23 mouse cellular contexts compared by ENCODE assay signal in genomic region chr4:81462253-81462652, GRCm38 (mm10). TPM values are rescaled to one million over a fixed set of nuclear protein-coding genes. Genes with fewer than 3 reads are reported as not detected.
DNase-seq lines count a peak whose midpoint lies in the region; ATAC-seq and TF ChIP-seq lines count a peak whose summit lies in the region.
"Had no signal": no experiment of that assay in that cellular context is flagged by ENCODE, and none has a peak within 500 bp of the region (broad histone marks: within the 10 kb centered on the region; RNA-seq: fewer than 3 reads in every experiment).

No protein-coding gene starts in this region.

- no peaks in the 10 kb centered on the region for H3K4me1 ChIP-seq in embryonic facial prominence, embryonic 14.5 days (ENCODE audit: control insufficient read depth, insufficient read depth, low read length)
- H3K4me1 ChIP-seq in embryonic facial prominence, embryonic 10.5 days, result no peaks in the 10 kb centered on the region
- H3K4me1 ChIP-seq in limb, embryonic 14.5 days (ENCODE audit: control insufficient read depth, insufficient read depth, low read length), result 0 out of 2 replicates have a peak, but pooled peaks cover 3% of the 10 kb centered on the region
- H3K4me1 ChIP-seq in limb, embryonic 10.5 days, result no peaks in the 10 kb centered on the region
- H3K4me1 ChIP-seq: embryonic facial prominence, embryonic 13.5 days; hindbrain, embryonic 10.5 days; limb, embryonic 15.5 days; megakaryocyte, embryonic 14.5 days; neural tube, embryonic 15.5 days; stomach, embryonic 15.5 days had no signal

- DNase-seq in embryonic facial prominence, embryonic 14.5 days (ENCODE audit: low spot score), result peak; percentile 75
- no peak for DNase-seq in embryonic facial prominence, embryonic 10.5 days (ENCODE audit: low spot score)
- peak; percentile 47 for DNase-seq in limb, embryonic 14.5 days (ENCODE audit: low spot score)
- no peak for DNase-seq in limb, embryonic 10.5 days (ENCODE audit: low spot score)
- DNase-seq in adrenal gland, adult 8-10 months, result peak; percentile 67
- DNase-seq in frontal cortex, postnatal 10 days (ENCODE audit: low spot score in 2 of 2), result no peak
- no peak for DNase-seq in cerebellum, adult 9-10 months
- DNase-seq: cerebellum, adult 2 months; kidney, adult 8-10 months; kidney, postnatal 4 days; liver, postnatal 0 days; lung, postnatal 14 days; retina, postnatal 1 day had no signal

- ATAC-seq in embryonic facial prominence, embryonic 14.5 days (ENCODE audit: low read depth), result no peak
- ATAC-seq in limb, embryonic 14.5 days (ENCODE audit: low FRiP score, low read depth), result no peak
- ATAC-seq: inflammation-experienced regulatory T-cells, adult 6 months; liver, postnatal 0 days had no signal

- no peak overlapping the region for H3K4me3 ChIP-seq in embryonic facial prominence, embryonic 14.5 days (ENCODE audit: low read depth, low read length)
- no peak overlapping the region for H3K4me3 ChIP-seq in embryonic facial prominence, embryonic 10.5 days
- no peak overlapping the region for H3K4me3 ChIP-seq in limb, embryonic 14.5 days (replicated peaks; ENCODE audit: low read length)
- H3K4me3 ChIP-seq in limb, embryonic 10.5 days, result no peak overlapping the region
- H3K4me3 ChIP-seq in myocyte, result no peak overlapping the region
- H3K4me3 ChIP-seq: embryonic facial prominence, embryonic 13.5 days; heart, embryonic 15.5 days; hindbrain, embryonic 10.5 days; limb, embryonic 15.5 days; megakaryocyte, embryonic 14.5 days; neural tube, embryonic 15.5 days; stomach, embryonic 15.5 days had no signal

- no peak overlapping the region for H3K27ac ChIP-seq in embryonic facial prominence, embryonic 14.5 days (replicated peaks; ENCODE audit: low read depth, low read length)
- H3K27ac ChIP-seq in embryonic facial prominence, embryonic 10.5 days (replicated peaks), result no peak overlapping the region
- H3K27ac ChIP-seq in limb, embryonic 14.5 days (replicated peaks; ENCODE audit: low read depth, low read length), result no peak overlapping the region
- H3K27ac ChIP-seq in limb, embryonic 10.5 days, result no peak overlapping the region
- H3K27ac ChIP-seq: embryonic facial prominence, embryonic 13.5 days; heart, embryonic 15.5 days; hindbrain, embryonic 10.5 days; limb, embryonic 15.5 days; neural tube, embryonic 15.5 days; stomach, embryonic 15.5 days had no signal

- H3ac ChIP-seq in myocyte (ENCODE audit: control insufficient read depth, insufficient read length), result no peak overlapping the region

- no peaks in the 10 kb centered on the region for H3K36me3 ChIP-seq in embryonic facial prominence, embryonic 14.5 days (ENCODE audit: control insufficient read depth, insufficient read depth, low read length)
- H3K36me3 ChIP-seq in embryonic facial prominence, embryonic 10.5 days (replicated peaks), result no peaks in the 10 kb centered on the region
- no peaks in the 10 kb centered on the region for H3K36me3 ChIP-seq in limb, embryonic 14.5 days (ENCODE audit: control insufficient read depth, insufficient read depth, low read length)
- no peaks in the 10 kb centered on the region for H3K36me3 ChIP-seq in limb, embryonic 10.5 days
- no peaks in the 10 kb centered on the region for H3K36me3 ChIP-seq in myocyte (ENCODE audit: control insufficient read depth, insufficient read depth)
- H3K36me3 ChIP-seq: embryonic facial prominence, embryonic 13.5 days; heart, embryonic 15.5 days; hindbrain, embryonic 10.5 days; limb, embryonic 15.5 days; neural tube, embryonic 15.5 days; stomach, embryonic 15.5 days had no signal

- TF ChIP-seq POLR2A in limb, embryonic 14.5 days (IDR thresholded peaks at IDR 0.05; ENCODE audit: borderline replicate concordance, extremely low read depth, insufficient read depth, insufficient read length), result no peak
- TF ChIP-seq POLR2A in myocyte (IDR thresholded peaks at IDR 0.05; ENCODE audit: insufficient read length, low read depth), result no peak

- H3K4me2 ChIP-seq in embryonic facial prominence, embryonic 14.5 days (ENCODE audit: low read depth, low read length), result no peak overlapping the region
- no peak overlapping the region for H3K4me2 ChIP-seq in limb, embryonic 14.5 days (replicated peaks; ENCODE audit: low read depth, low read length, severe bottlenecking)
- H3K4me2 ChIP-seq in myocyte (ENCODE audit: low read depth), result peak overlapping the region; percentile 22
- H3K4me2 ChIP-seq: embryonic facial prominence, embryonic 13.5 days; heart, embryonic 15.5 days; limb, embryonic 15.5 days; neural tube, embryonic 15.5 days; stomach, embryonic 15.5 days had no signal

- no peak overlapping the region for H3K9ac ChIP-seq in embryonic facial prominence, embryonic 14.5 days (ENCODE audit: low read depth, low read length)
- H3K9ac ChIP-seq in limb, embryonic 14.5 days (ENCODE audit: low read depth, low read length, severe bottlenecking), result no peak overlapping the region
- H3K9ac ChIP-seq: embryonic facial prominence, embryonic 13.5 days; heart, embryonic 15.5 days; limb, embryonic 15.5 days; liver, postnatal 0 days; neural tube, embryonic 15.5 days; stomach, embryonic 15.5 days had no signal

- no peaks in the 10 kb centered on the region for H3K79me2 ChIP-seq in myocyte (ENCODE audit: control insufficient read depth, insufficient read depth)

- H3K27me3 ChIP-seq in embryonic facial prominence, embryonic 14.5 days (replicated peaks; ENCODE audit: control insufficient read depth, insufficient read depth, low read length), result no peaks in the 10 kb centered on the region
- no peaks in the 10 kb centered on the region for H3K27me3 ChIP-seq in embryonic facial prominence, embryonic 10.5 days (replicated peaks; ENCODE audit: low read depth, poor library complexity, severe bottlenecking)
- no peaks in the 10 kb centered on the region for H3K27me3 ChIP-seq in limb, embryonic 14.5 days (ENCODE audit: control insufficient read depth, insufficient read depth, low read length)
- no peaks in the 10 kb centered on the region for H3K27me3 ChIP-seq in limb, embryonic 10.5 days (ENCODE audit: low read depth, poor library complexity, severe bottlenecking)
- no peaks in the 10 kb centered on the region for H3K27me3 ChIP-seq in myocyte (ENCODE audit: control insufficient read depth, insufficient read depth, insufficient read length)
- H3K27me3 ChIP-seq: CH12.LX; embryonic facial prominence, embryonic 13.5 days; heart, embryonic 15.5 days; limb, embryonic 15.5 days; megakaryocyte, embryonic 14.5 days; neural tube, embryonic 15.5 days; stomach, embryonic 15.5 days had no signal

- WGBS in embryonic facial prominence, embryonic 14.5 days, result 50% methylated on average over 4 of the region's 4 CpGs
- WGBS in embryonic facial prominence, embryonic 10.5 days, result 77% methylated on average over 4 of the region's 4 CpGs
- WGBS in limb, embryonic 14.5 days, result 44% methylated on average over 4 of the region's 4 CpGs
- WGBS in limb, embryonic 10.5 days, result 80% methylated on average over 4 of the region's 4 CpGs

- H3K9me3 ChIP-seq in embryonic facial prominence, embryonic 14.5 days (ENCODE audit: control insufficient read depth, low read length), result no peaks in the 10 kb centered on the region
- no peaks in the 10 kb centered on the region for H3K9me3 ChIP-seq in embryonic facial prominence, embryonic 10.5 days
- H3K9me3 ChIP-seq in limb, embryonic 14.5 days (ENCODE audit: control insufficient read depth, low read length), result no peaks in the 10 kb centered on the region
- H3K9me3 ChIP-seq in limb, embryonic 10.5 days (replicated peaks), result no peaks in the 10 kb centered on the region
- H3K9me3 ChIP-seq: embryonic facial prominence, embryonic 13.5 days; heart, embryonic 15.5 days; hindbrain, embryonic 10.5 days; limb, embryonic 15.5 days; neural tube, embryonic 15.5 days; stomach, embryonic 15.5 days had no signal

TF ChIP-seq in myocyte, 11 proteins besides CTCF, POLR2A, EP300 and RAD21:
- TF ChIP-seq POLR2AphosphoS2 (IDR thresholded peaks at IDR 0.05; ENCODE audit: insufficient read length, low read depth) (no peak), MYOD1 (IDR thresholded peaks at IDR 0.05; ENCODE audit: control insufficient read depth in 1 of 3, insufficient read length in 2 of 3, low read depth in 2 of 3) (peak in 2 of 3 experiments; percentile 37 to 38), E2F4 (IDR thresholded peaks at IDR 0.05; ENCODE audit: insufficient read depth) (no peak), MYOG (IDR thresholded peaks at IDR 0.05; ENCODE audit: control insufficient read depth in 1 of 3, insufficient read depth in 1 of 3, insufficient read length in 2 of 3, low read depth in 2 of 3) (no peak), TCF12 (IDR thresholded peaks at IDR 0.05; ENCODE audit: insufficient read depth, poor library complexity, severe bottlenecking) (no peak)

RNA-seq across cellular contexts. Expression of gene Mpdz, which starts 19.6 kb away (rescaled TPM):
- 37.1 and 37.4 TPM in 2 replicates for polyA plus RNA-seq in embryonic facial prominence, embryonic 14.5 days (2014; fragmentation: Nextera tagmentation; extraction: Ambion mirVana)
- polyA plus RNA-seq in embryonic facial prominence, embryonic 10.5 days (2016; fragmentation: Nextera tagmentation; extraction: Ambion mirVana), result 39.9 and 49.0 TPM in 2 replicates
- polyA plus RNA-seq in limb, embryonic 14.5 days (2012; rRNA removed), result 65.2 and 66.3 TPM in 2 replicates
- 44.0 and 50.5 TPM in 2 replicates for polyA plus RNA-seq in limb, embryonic 14.5 days (2014; fragmentation: Nextera tagmentation; extraction: Ambion mirVana)
- polyA plus RNA-seq in limb, embryonic 10.5 days (2016; fragmentation: Nextera tagmentation; extraction: Ambion mirVana), result 37.3 and 44.5 TPM in 2 replicates
- total RNA-seq in adrenal gland, adult 8-10 months (2022), result 100 to 1,000 TPM; 111 to 177 (median 141) TPM
- 10.1 TPM for polyA plus RNA-seq in myocyte (2012; fragmentation: generic; extraction: Trizol)
- total RNA-seq: CH12.LX had no signal

Comparison
In these comparisons a context has a peak if more than half of its experiments do, and no peak if none do; other contexts are left out.
1. DNase-seq: peak in embryonic facial prominence, embryonic 14.5 days (single experiment), limb, embryonic 14.5 days (single experiment) and adrenal gland, adult 8-10 months (single experiment); none in embryonic facial prominence, embryonic 10.5 days (single experiment), limb, embryonic 10.5 days (single experiment), frontal cortex, postnatal 10 days (0 of 2) and cerebellum, adult 9-10 months (single experiment).